Mouse (Mus musculus): ENCODE results near the gene Hectd2. TPM values are rescaled to one million over a fixed set of nuclear protein-coding genes. Genes with fewer than 3 reads are reported as not detected.

Gene Hectd2
- polyA plus RNA-seq, 1 experiment from 2014 or later, result 1.3 TPM

- no peaks in the 10 kb centered on the region for H3K27me3 ChIP-seq (replicated peaks; ENCODE audit: control insufficient read depth, insufficient read depth, low read length)
- ATAC-seq, result no peak
- 57% methylated on average over 2 of the region's 2 CpGs for WGBS
Observed at GRCm38 (mm10) chr19:36663918-36664317, 109.5 kb downstream of the Hectd2 start.

DNA sequence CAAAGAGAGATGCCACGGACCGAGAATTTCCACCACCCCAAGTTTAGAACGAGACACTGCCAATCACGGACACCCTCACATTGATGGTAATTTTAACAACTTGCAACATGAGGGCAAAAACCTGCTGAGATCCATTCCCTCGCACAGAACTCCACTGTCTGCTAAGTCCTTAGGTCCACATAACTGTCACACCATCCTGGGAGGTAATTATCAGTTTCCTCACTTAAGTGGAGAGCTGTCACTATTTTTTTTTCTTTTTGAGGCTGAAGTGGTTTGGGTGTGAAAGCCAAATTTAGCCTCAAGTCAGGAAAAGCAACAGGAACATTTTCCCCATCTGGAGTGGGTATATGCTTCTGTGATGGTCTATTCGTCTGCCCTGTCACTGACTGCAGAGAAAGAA is 110.0 kb downstream of the Hectd2 start:
- H3K9ac ChIP-seq (ENCODE audit: low read depth, low read length), result no peak overlapping the region
- no peaks in the 10 kb centered on the region for H3K27me3 ChIP-seq (replicated peaks; ENCODE audit: control insufficient read depth, insufficient read depth, low read length)
- ATAC-seq, result no peak
- no peaks in the 10 kb centered on the region for H3K4me1 ChIP-seq (ENCODE audit: control insufficient read depth, insufficient read depth, low read length)
- H3K4me2 ChIP-seq (ENCODE audit: low read depth, low read length), result no peak overlapping the region
- no peaks in the 10 kb centered on the region for H3K9me3 ChIP-seq (ENCODE audit: control insufficient read depth, low read length)
- no peak overlapping the region for H3K27ac ChIP-seq (ENCODE audit: low read length)
- H3K36me3 ChIP-seq (ENCODE audit: control insufficient read depth, insufficient read depth, low read length), result no peaks in the 10 kb centered on the region
- H3K4me3 ChIP-seq (ENCODE audit: low read length), result no peak overlapping the region
- WGBS, result 75% methylated on average over 6 of the region's 6 CpGs

More at GRCm38 (mm10) chr19:36663918-36664317, 109.5 kb downstream of the Hectd2 start:
- H3K27ac ChIP-seq (ENCODE audit: low read length), result no peak overlapping the region
- H3K9ac ChIP-seq (ENCODE audit: low read depth, low read length), result no peak overlapping the region
- no peak overlapping the region for H3K4me2 ChIP-seq (ENCODE audit: low read depth, low read length)
- H3K9me3 ChIP-seq (ENCODE audit: control insufficient read depth, low read length), result no peaks in the 10 kb centered on the region
- H3K4me3 ChIP-seq (ENCODE audit: low read length), result no peak overlapping the region
- H3K36me3 ChIP-seq (ENCODE audit: control insufficient read depth, insufficient read depth, low read length), result no peaks in the 10 kb centered on the region
- no peaks in the 10 kb centered on the region for H3K4me1 ChIP-seq (ENCODE audit: control insufficient read depth, insufficient read depth, low read length)

GRCm38 (mm10) chr19:36665206-36665605 is 110.8 kb downstream of the Hectd2 start:
- H3K9me3 ChIP-seq (ENCODE audit: control insufficient read depth, low read length), result no peaks in the 10 kb centered on the region
- 84% methylated on average over 7 of the region's 7 CpGs for WGBS
- no peak for ATAC-seq
- no peak overlapping the region for H3K4me3 ChIP-seq (ENCODE audit: low read length)
- no peak overlapping the region for H3K27ac ChIP-seq (ENCODE audit: low read length)
- no peak overlapping the region for H3K9ac ChIP-seq (ENCODE audit: low read depth, low read length)
- 0 out of 2 replicates have a peak, but pooled peaks cover 2% of the 10 kb centered on the region for H3K4me1 ChIP-seq (ENCODE audit: control insufficient read depth, insufficient read depth, low read length)
- H3K36me3 ChIP-seq (ENCODE audit: control insufficient read depth, insufficient read depth, low read length), result no peaks in the 10 kb centered on the region
- no peak overlapping the region for H3K4me2 ChIP-seq (ENCODE audit: low read depth, low read length)
- H3K27me3 ChIP-seq (replicated peaks; ENCODE audit: control insufficient read depth, insufficient read depth, low read length), result no peaks in the 10 kb centered on the region

GRCm38 (mm10) chr19:36665641-36666040 is 111.2 kb downstream of the Hectd2 start:
- Histone ChIP-seq H3K4me1 (ENCODE audit: control insufficient read depth, insufficient read depth, low read length) (0 out of 2 replicates have a peak, but pooled peaks cover 2% of the 10 kb centered on the region), H3K27ac (ENCODE audit: low read length) (no peak overlapping the region)

GRCm38 (mm10) chr19:36666471-36666870 is 112.0 kb downstream of the Hectd2 start:
- Histone ChIP-seq H3K4me2 (ENCODE audit: low read depth, low read length) (no peak overlapping the region), H3K36me3 (ENCODE audit: control insufficient read depth, insufficient read depth, low read length) (no peaks in the 10 kb centered on the region), H3K4me1 (ENCODE audit: control insufficient read depth, insufficient read depth, low read length) (0 out of 2 replicates have a peak, but pooled peaks cover 2% of the 10 kb centered on the region), H3K9ac (ENCODE audit: low read depth, low read length) (no peak overlapping the region), H3K4me3 (ENCODE audit: low read length) (no peak overlapping the region), H3K27me3 (replicated peaks; ENCODE audit: control insufficient read depth, insufficient read depth, low read length) (no peaks in the 10 kb centered on the region), H3K9me3 (ENCODE audit: control insufficient read depth, low read length) (no peaks in the 10 kb centered on the region), H3K27ac (ENCODE audit: low read length) (no peak overlapping the region)
- ATAC-seq, result no peak
- WGBS, result 92% methylated on average over 5 of the region's 5 CpGs

More at GRCm38 (mm10) chr19:36665641-36666040, 111.2 kb downstream of the Hectd2 start:
- H3K27me3 ChIP-seq (replicated peaks; ENCODE audit: control insufficient read depth, insufficient read depth, low read length), result no peaks in the 10 kb centered on the region
- no peaks in the 10 kb centered on the region for H3K36me3 ChIP-seq (ENCODE audit: control insufficient read depth, insufficient read depth, low read length)
- H3K4me2 ChIP-seq (ENCODE audit: low read depth, low read length), result no peak overlapping the region
- WGBS, result 46% methylated on average over 5 of the region's 5 CpGs
- no peak overlapping the region for H3K4me3 ChIP-seq (ENCODE audit: low read length)
- no peak for ATAC-seq
- H3K9ac ChIP-seq (ENCODE audit: low read depth, low read length), result no peak overlapping the region
- no peaks in the 10 kb centered on the region for H3K9me3 ChIP-seq (ENCODE audit: control insufficient read depth, low read length)

- 94% methylated on average over 6 of the region's 6 CpGs for WGBS
Observed at GRCm38 (mm10) chr19:36667368-36667767, 112.9 kb downstream of the Hectd2 start.

DNA sequence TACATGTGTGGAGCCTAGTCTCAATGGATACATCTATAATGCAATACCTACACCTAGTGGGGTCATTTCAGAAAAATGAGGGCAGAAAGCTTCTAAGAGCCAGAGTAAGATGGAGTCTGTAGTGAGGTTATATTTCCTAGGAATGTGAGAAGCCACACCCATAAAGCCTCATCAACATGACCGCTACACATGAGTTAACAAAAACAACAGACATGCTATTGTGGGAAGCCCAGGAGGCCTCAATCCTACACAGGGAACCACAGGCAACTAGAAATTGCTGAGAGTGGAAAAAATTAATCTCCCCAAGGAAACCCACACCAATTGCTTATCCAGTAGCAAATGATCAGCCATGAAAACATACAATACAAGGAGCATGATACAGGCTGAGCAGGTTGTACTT is 113.7 kb downstream of the Hectd2 start:
- no peak overlapping the region for H3K4me3 ChIP-seq (ENCODE audit: low read length)
- no peak overlapping the region for H3K27ac ChIP-seq (ENCODE audit: low read length)
- H3K4me2 ChIP-seq (ENCODE audit: low read depth, low read length), result no peak overlapping the region
- H3K9ac ChIP-seq (ENCODE audit: low read depth, low read length), result no peak overlapping the region
- H3K9me3 ChIP-seq (ENCODE audit: control insufficient read depth, low read length), result no peaks in the 10 kb centered on the region
- WGBS, result 83% methylated on average over 1 of the region's 1 CpGs
- 0 out of 2 replicates have a peak, but pooled peaks cover 2% of the 10 kb centered on the region for H3K4me1 ChIP-seq (ENCODE audit: control insufficient read depth, insufficient read depth, low read length)
- ATAC-seq, result no peak
- H3K36me3 ChIP-seq (ENCODE audit: control insufficient read depth, insufficient read depth, low read length), result no peaks in the 10 kb centered on the region
- H3K27me3 ChIP-seq (replicated peaks; ENCODE audit: control insufficient read depth, insufficient read depth, low read length), result no peaks in the 10 kb centered on the region

More at GRCm38 (mm10) chr19:36667368-36667767, 112.9 kb downstream of the Hectd2 start:
- Histone ChIP-seq H3K4me2 (ENCODE audit: low read depth, low read length) (no peak overlapping the region), H3K4me3 (ENCODE audit: low read length) (no peak overlapping the region), H3K9ac (ENCODE audit: low read depth, low read length) (no peak overlapping the region), H3K27me3 (replicated peaks; ENCODE audit: control insufficient read depth, insufficient read depth, low read length) (no peaks in the 10 kb centered on the region), H3K9me3 (ENCODE audit: control insufficient read depth, low read length) (no peaks in the 10 kb centered on the region), H3K36me3 (ENCODE audit: control insufficient read depth, insufficient read depth, low read length) (no peaks in the 10 kb centered on the region), H3K4me1 (ENCODE audit: control insufficient read depth, insufficient read depth, low read length) (0 out of 2 replicates have a peak, but pooled peaks cover 2% of the 10 kb centered on the region), H3K27ac (ENCODE audit: low read length) (no peak overlapping the region)
- no peak for ATAC-seq

DNA sequence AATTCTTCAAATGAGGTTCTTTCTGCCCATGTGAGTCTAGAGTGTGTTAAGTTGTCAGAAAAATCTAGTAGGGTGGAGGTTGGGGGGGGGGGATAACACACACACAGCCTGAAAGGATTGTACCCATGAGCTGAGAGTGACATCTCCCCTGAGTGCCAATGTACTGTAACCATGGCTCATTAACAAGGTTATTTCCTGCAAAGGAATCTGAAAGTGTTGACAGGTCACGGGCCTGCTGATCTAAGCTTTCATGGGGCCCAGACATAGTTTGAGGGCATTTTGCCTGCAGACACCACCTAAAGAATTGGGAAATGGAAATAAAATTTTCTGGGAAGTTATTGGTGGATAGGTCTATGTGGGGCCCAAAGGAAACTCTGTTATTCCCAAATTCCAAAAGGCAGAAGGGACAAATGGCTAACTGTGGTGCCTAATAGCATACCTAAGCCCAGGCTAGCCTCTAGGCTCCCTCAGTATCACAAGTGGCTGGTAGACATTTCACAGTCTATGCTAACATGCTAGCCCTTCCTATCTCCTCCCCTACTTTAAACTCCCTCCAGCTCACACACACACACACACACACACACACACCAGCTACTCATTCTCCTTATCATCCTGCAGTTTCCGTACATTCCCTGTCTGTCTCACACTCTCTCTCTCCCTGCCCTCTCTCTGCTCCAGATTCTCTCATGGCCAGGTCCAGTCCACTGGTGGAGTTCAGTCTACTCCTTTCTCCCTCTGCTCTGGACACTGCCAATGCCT is 114.6 kb downstream of the Hectd2 start:
- Histone ChIP-seq H3K9me3 (ENCODE audit: control insufficient read depth, low read length) (no peaks in the 10 kb centered on the region), H3K36me3 (ENCODE audit: control insufficient read depth, insufficient read depth, low read length) (no peaks in the 10 kb centered on the region), H3K4me1 (ENCODE audit: control insufficient read depth, insufficient read depth, low read length) (0 out of 2 replicates have a peak, but pooled peaks cover 2% of the 10 kb centered on the region), H3K4me2 (ENCODE audit: low read depth, low read length) (no peak overlapping the region), H3K4me3 (ENCODE audit: low read length) (no peak overlapping the region), H3K9ac (ENCODE audit: low read depth, low read length) (no peak overlapping the region), H3K27me3 (replicated peaks; ENCODE audit: control insufficient read depth, insufficient read depth, low read length) (no peaks in the 10 kb centered on the region), H3K27ac (ENCODE audit: low read length) (no peak overlapping the region)
- no peak for ATAC-seq
- 69% methylated on average over 2 of the region's 2 CpGs for WGBS

DNA sequence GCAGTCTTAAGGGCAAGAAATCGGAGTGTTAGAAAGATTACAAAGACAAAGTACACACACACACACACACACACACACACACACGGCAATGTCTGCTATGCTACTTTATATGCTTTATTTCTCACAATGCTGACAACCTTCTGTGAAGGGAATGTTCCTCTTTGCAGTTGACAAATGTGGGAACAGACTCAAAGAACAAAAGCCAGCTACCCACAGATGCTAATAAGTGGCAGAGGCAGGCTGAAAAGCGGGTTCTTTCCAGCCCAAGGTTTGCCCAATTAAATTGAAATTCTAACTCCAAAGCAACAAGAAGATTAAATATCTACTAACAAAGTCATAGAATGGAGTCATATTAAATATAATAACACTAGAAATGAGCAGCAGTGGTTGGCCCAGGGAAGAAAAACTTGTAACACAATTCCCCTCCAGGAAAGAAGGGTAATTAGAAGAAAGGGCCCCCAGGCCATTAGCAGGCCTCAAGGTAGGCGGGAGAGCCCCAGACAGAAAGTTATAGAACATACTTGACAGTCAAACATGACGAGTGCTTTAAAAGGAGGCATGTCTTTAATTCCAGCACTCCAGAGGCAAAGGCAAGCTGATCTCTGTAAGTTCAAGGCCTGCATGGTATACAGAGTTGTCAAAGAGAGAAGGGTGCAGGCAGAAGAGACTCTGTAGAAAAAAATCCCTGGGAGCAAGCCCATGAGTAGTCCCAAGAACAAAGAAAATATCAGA is 115.4 kb downstream of the Hectd2 start:
- 0 out of 2 replicates have a peak, but pooled peaks cover 2% of the 10 kb centered on the region for H3K4me1 ChIP-seq (ENCODE audit: control insufficient read depth, insufficient read depth, low read length)
- no peak overlapping the region for H3K4me2 ChIP-seq (ENCODE audit: low read depth, low read length)
- H3K4me3 ChIP-seq (ENCODE audit: low read length), result no peak overlapping the region
- H3K27ac ChIP-seq (ENCODE audit: low read length), result no peak overlapping the region
- H3K9me3 ChIP-seq (ENCODE audit: control insufficient read depth, low read length), result no peaks in the 10 kb centered on the region
- H3K36me3 ChIP-seq (ENCODE audit: control insufficient read depth, insufficient read depth, low read length), result no peaks in the 10 kb centered on the region
- H3K9ac ChIP-seq (ENCODE audit: low read depth, low read length), result no peak overlapping the region
- 63% methylated on average over 5 of the region's 5 CpGs for WGBS
- ATAC-seq, result no peak
- H3K27me3 ChIP-seq (replicated peaks; ENCODE audit: control insufficient read depth, insufficient read depth, low read length), result no peaks in the 10 kb centered on the region

Data from intestine, embryonic 16.5 days (tissue).